Mouse (Mus musculus): ENCODE results near the gene Olfr750.

DNA sequence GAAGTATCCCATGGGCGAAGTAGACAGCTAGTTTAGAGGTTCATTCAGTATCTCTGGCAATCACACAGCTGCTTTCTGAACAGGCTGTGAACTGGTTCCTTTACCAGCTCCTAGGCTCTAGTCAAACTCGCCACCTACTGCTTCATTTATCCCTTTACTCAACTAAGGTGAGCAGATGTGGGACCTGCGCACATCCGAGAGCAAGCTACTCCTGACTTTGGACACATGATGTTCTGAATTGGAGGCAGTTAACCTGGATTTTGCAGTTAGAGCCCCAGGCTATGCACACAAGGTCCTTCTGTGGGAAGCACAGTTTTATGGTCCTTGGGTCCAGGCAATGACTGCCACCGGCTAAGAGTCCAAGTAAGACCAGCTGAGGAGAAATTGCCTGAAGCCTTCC is 13.5 kb downstream of the Olfr750 start:
- TF ChIP-seq CTCF (IDR thresholded peaks at IDR 0.05; ENCODE audit: low read depth) = no peak
- no peak for TF ChIP-seq EP300 (optimal IDR thresholded peaks at IDR 0.05)

Data from stomach, postnatal 0 days (tissue).